Mouse (Mus musculus) intestine, embryonic 14.5 days (tissue): ENCODE results near the gene Zbtb24. TPM values are rescaled to one million over a fixed set of nuclear protein-coding genes. Genes with fewer than 3 reads are reported as not detected.

Source experiments
- ATAC-seq: fragments of 200-750 bp; cut with Nextera tagmentation; replicated peaks from 2 replicates; pipeline ENCODE4 v1.8.0; 2017; ENCODE audit warnings: low read depth, moderate number of reproducible peaks, moderate TSS enrichment, moderate library complexity; ENCODE audit not compliant: low FRiP score, low TSS enrichment
- DNase-seq: peaks from one replicate; pipeline ENCODE4 v3.0.0-alpha.2; 2018; ENCODE audit warnings: low spot score
- H3K27ac ChIP-seq: fragments of 300-500 bp; sonication (generic); 2 replicates; pipeline ENCODE4 v1.5.1; 2014; ENCODE audit warnings: low read depth, mild to moderate bottlenecking, control low read depth
- H3K27me3 ChIP-seq: fragments of 300-500 bp; sonication (generic); replicated peaks from 2 replicates; pipeline ENCODE4 v1.6.1; 2014; ENCODE audit warnings: low read length, control low read depth; ENCODE audit not compliant: control insufficient read depth, insufficient read depth
- H3K36me3 ChIP-seq: fragments of 300-500 bp; sonication (generic); 2 replicates; pipeline ENCODE4 v1.6.1; 2014; ENCODE audit warnings: low read length, control low read depth; ENCODE audit not compliant: control insufficient read depth, insufficient read depth
- H3K4me1 ChIP-seq: fragments of 300-500 bp; sonication (generic); replicated peaks from 2 replicates; pipeline ENCODE4 v1.6.1; 2014; ENCODE audit warnings: low read length, control low read depth, mixed read lengths; ENCODE audit not compliant: control insufficient read depth, insufficient read depth
- H3K4me2 ChIP-seq: fragments of 300-500 bp; sonication (generic); 2 replicates; pipeline ENCODE4 v1.6.1; 2014; ENCODE audit warnings: low read length
- H3K4me3 ChIP-seq: fragments of 300-500 bp; sonication (generic); 2 replicates; pipeline ENCODE4 v1.5.1; 2014; ENCODE audit warnings: low read depth, low read length, control low read depth, mixed read lengths
- H3K9ac ChIP-seq: fragments of 300-500 bp; sonication (generic); 2 replicates; pipeline ENCODE4 v1.6.1; 2014; ENCODE audit warnings: mild to moderate bottlenecking, low read length
- H3K9me3 ChIP-seq: fragments of 300-500 bp; sonication (generic); 2 replicates; pipeline ENCODE4 v1.6.1; 2016; ENCODE audit warnings: low read length, control low read depth; ENCODE audit not compliant: control insufficient read depth
- WGBS: fragments of 180-500 bp; shearing (Covaris S2); extraction: QIAGEN DNeasy Blood & Tissue Kit; methylation state at CpG from one replicate; pipeline ENCODE4 v1.1.7; 2014; 5-methylcytosine and 5-hydroxymethylcytosine counted together
- polyA plus RNA-seq: library from polyadenylated mRNA; unstranded; fragments of >200 nt; fragmentation: Nextera tagmentation; extraction: Ambion mirVana; gene quantifications from 2 replicates; pipeline ENCODE4 v1.2.1, GENCODE M21; 2014

The Zbtb24 gene
- polyA plus RNA-seq, 1 experiment from 2014 or later, result 15.0 TPM

- Histone ChIP-seq H3K36me3 (no peaks in the 10 kb centered on the region), H3K4me2 (no peak overlapping the region), H3K27me3 (no peaks in the 10 kb centered on the region), H3K9ac (no peak overlapping the region), H3K9me3 (no peaks in the 10 kb centered on the region), H3K4me1 (peaks cover 11% of the 10 kb centered on the region), H3K27ac (no peak overlapping the region), H3K4me3 (no peak overlapping the region)
- 75% methylated on average over 5 of the region's 5 CpGs for whole genome bisulfite sequencing
- ATAC-seq, result no peak
- DNase-seq, result no peak
Observed at GRCm38 (mm10) chr10:41472962-41473481, 22.8 kb downstream of the Zbtb24 start.

GRCm38 (mm10) chr10:41473782-41474468, 23.7 kb downstream of the Zbtb24 start:
- peaks cover 11% of the 10 kb centered on the region for H3K4me1 ChIP-seq
- no peak overlapping the region for H3K9ac ChIP-seq
- peaks cover under 1% of the 10 kb centered on the region; the same call in 1 of the 2 replicates for H3K36me3 ChIP-seq
- WGBS, result 72% methylated on average over 6 of the region's 6 CpGs
- H3K9me3 ChIP-seq, result no peaks in the 10 kb centered on the region
- no peaks in the 10 kb centered on the region for H3K27me3 ChIP-seq
- no peak overlapping the region for H3K27ac ChIP-seq
- no peak overlapping the region for H3K4me2 ChIP-seq
- no peak for DNase-seq
- H3K4me3 ChIP-seq, result no peak overlapping the region
- no peak for ATAC-seq

GRCm38 (mm10) chr10:41474981-41475391, 24.8 kb downstream of the Zbtb24 start:
- no peak overlapping the region for H3K9ac ChIP-seq
- H3K36me3 ChIP-seq, result peaks cover 6% of the 10 kb centered on the region
- H3K27ac ChIP-seq, result no peak overlapping the region
- no peaks in the 10 kb centered on the region for H3K9me3 ChIP-seq
- DNase-seq (no peak), ATAC-seq (no peak)
- H3K4me3 ChIP-seq, result no peak overlapping the region
- no peak overlapping the region for H3K4me2 ChIP-seq
- peaks cover 11% of the 10 kb centered on the region for H3K4me1 ChIP-seq
- 61% methylated on average over 1 of the region's 1 CpGs for WGBS
- no peaks in the 10 kb centered on the region for H3K27me3 ChIP-seq

GRCm38 (mm10) chr10:41476171-41477017, 26.2 kb downstream of the Zbtb24 start, which contains the start of gene Mical1:
TSS of gene Mical1 (plus strand) at chr10:41476314.
- peak; percentile 58 for ATAC-seq
- Histone ChIP-seq H3K27ac (peak within 1 kb of the TSS; percentile 77), H3K27me3 (no peaks in the 10 kb centered on the region), H3K9ac (peak within 1 kb of the TSS; percentile 65), H3K4me1 (peaks cover 11% of the 10 kb centered on the region), H3K9me3 (no peaks in the 10 kb centered on the region), H3K36me3 (peaks cover 13% of the 10 kb centered on the region), H3K4me3 (peak within 1 kb of the TSS; percentile 64), H3K4me2 (peak within 1 kb of the TSS; percentile 82)
- WGBS, result under 1% methylated on average over 35 of the region's 35 CpGs
- peak; percentile 79 for DNase-seq

GRCm38 (mm10) chr10:41477018-41477277, 26.8 kb downstream of the Zbtb24 start:
- H3K9ac ChIP-seq, result peak overlapping the region; percentile 65
- 0% methylated on average over 9 of the region's 9 CpGs for WGBS
- peaks cover 11% of the 10 kb centered on the region for H3K4me1 ChIP-seq
- H3K36me3 ChIP-seq, result peaks cover 18% of the 10 kb centered on the region
- no peak for DNase-seq
- H3K4me3 ChIP-seq, result peak overlapping the region; percentile 64
- H3K27me3 ChIP-seq, result no peaks in the 10 kb centered on the region
- no peaks in the 10 kb centered on the region for H3K9me3 ChIP-seq
- H3K4me2 ChIP-seq, result peak overlapping the region; percentile 82
- peak overlapping the region; percentile 77 for H3K27ac ChIP-seq
- ATAC-seq, result no peak

GRCm38 (mm10) chr10:41477278-41478181, 27.3 kb downstream of the Zbtb24 start:
- H3K9me3 ChIP-seq, result no peaks in the 10 kb centered on the region
- ATAC-seq, result peak; percentile 54
- peak overlapping the region; percentile 65 for H3K9ac ChIP-seq
- peaks cover 11% of the 10 kb centered on the region for H3K4me1 ChIP-seq
- no peaks in the 10 kb centered on the region for H3K27me3 ChIP-seq
- H3K27ac ChIP-seq, result peak overlapping the region; percentile 77
- H3K36me3 ChIP-seq, result peaks cover 23% of the 10 kb centered on the region
- 4% methylated on average over 20 of the region's 20 CpGs for WGBS
- DNase-seq, result peak; percentile 79
- H3K4me3 ChIP-seq, result peak overlapping the region; percentile 64
- peak overlapping the region; percentile 82 for H3K4me2 ChIP-seq

- H3K4me3 ChIP-seq, result no peak overlapping the region
- DNase-seq (no peak), ATAC-seq (no peak)
- no peak overlapping the region for H3K4me2 ChIP-seq
- no peak overlapping the region for H3K27ac ChIP-seq
- WGBS, result 84% methylated on average over 3 of the region's 3 CpGs
- H3K27me3 ChIP-seq, result no peaks in the 10 kb centered on the region
- H3K4me1 ChIP-seq, result peaks cover 11% of the 10 kb centered on the region
- H3K36me3 ChIP-seq, result peaks cover 44% of the 10 kb centered on the region
- H3K9me3 ChIP-seq, result no peaks in the 10 kb centered on the region
- no peak overlapping the region for H3K9ac ChIP-seq
Observed at GRCm38 (mm10) chr10:41479961-41480360, 29.8 kb downstream of the Zbtb24 start.
